Mouse (Mus musculus) skeletal muscle tissue, adult 2 months (tissue): ENCODE measurements at regions not wholly inside any gene's neighbourhood (a gene's known extent, or its start where the extent isn't known, plus 50 kb on each side); places are given as distances from the start of the nearest gene placed in this dataset.

Experiments used
- DNase-seq: peaks from one replicate; pipeline ENCODE4 v3.0.0-alpha.2; 2012; ENCODE audit warnings: low read depth, low spot score

GRCm38 (mm10) chr2:172613891-172614391, 64.5 kb downstream of the Tfap2c start:
- no peak for DNase-seq

GRCm38 (mm10) chr2:172615148-172615547, 65.8 kb downstream of the Tfap2c start:
- DNase-seq = no peak

DNA sequence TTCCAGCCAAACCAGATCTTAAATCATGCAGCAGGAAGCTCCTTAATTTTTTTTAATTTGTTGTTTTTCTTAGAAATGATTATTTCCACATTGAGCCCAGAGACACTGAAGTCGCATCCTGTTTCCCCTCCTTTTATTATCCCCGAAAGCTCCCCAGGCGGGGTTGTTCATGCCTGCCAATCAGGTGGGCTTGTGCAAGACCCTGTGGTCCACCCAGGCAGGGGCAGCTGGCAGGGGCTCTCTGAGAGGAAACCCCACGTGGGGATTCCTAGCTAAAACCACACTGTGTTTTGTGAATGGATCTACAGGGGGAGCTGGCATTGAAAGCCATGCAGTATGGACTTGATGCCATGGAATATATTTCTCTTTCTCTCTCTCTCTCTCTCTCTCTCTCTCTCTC, 66.2 kb downstream of the Tfap2c start:
- no peak for DNase-seq

DNA sequence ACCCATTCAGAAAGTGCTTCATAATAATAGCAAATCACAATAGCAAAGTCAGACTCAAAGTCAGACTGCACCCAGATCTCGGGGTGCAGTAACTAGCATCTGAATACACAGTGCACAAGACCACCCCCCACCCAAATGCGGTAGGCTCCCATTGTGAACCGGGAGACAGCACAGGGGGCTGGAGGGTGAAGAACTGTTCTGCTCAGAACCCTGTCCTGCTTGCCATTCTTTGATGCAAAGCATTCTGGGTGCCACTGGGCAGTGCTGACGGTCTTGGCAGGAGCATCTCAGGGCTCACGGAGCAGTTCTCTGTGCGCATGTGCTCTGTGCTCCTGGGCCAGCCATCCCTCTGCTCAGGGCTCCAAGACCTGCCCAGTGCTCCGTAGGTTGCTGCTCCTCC, 69.8 kb downstream of the Tfap2c start:
- no peak for DNase-seq

- DNase-seq = no peak
Observed at GRCm38 (mm10) chr2:172620001-172620400, 70.6 kb downstream of the Tfap2c start.

DNA sequence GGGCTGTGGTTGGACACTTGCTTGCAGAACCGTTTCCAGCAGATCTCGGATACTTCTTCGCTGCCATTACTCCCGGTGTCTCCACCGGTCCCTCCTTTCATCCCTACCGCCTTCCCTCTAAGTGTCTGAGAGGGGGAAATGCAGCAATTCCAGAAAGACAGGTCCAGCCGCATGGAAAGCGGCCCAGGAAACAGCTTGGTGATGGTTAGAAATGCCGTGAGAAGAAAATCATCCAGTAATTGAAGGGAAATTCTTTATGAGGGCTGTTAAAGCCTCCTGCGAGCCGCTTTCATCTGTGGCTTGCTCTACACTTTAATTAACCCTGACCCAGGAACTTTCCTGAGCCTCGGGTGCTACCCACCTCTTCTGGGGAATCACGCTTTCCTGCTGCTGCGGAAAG, 74.3 kb downstream of the Tfap2c start:
- no peak for DNase-seq

DNA sequence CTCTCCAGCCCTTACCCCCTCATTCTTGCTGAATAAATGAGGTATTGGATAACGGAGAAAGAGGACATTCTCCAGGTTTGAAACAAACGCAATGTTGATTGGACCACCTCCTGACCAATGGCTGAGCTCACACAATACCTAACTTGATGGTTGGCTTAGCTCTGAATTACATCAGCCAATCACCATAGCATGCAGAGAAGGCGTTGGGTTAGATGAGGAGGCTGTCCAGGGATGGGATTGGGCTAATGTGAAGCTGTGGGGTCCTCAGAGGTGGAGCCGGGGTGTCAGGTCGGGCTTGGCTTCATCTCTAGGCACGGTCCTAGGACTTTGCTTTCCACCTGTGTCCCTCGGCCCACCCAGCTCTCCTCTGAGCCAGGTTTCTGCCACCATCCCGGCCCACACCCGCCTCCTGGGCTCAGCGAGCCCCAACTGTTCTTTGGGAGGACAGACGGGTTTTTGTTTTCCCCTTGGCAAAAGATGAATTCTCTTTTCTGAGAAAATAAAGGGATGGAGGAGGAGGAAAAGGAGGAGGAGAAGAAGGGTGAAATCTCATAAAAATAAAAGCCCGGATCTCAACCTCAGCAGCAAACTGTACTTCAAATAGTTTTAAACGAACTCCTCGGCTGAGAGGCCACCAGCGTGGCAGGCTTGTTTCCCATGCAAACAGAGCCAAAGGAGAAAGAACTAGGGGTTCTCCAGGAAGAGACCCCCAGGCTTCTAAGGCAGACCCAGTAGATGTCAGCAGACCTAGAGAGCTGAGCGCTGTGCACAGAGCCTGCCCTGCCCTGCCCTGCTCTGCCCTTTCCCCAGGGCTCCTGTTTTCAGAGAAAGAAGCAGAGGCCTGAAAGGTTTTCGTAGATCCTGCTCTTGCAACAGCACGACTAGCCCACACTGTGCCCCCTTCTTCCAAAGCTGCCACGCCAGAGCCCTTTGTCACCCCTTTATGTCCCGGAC, 78.2 kb downstream of the Tfap2c start:
- DNase-seq = no peak

- no peak for DNase-seq
Observed at GRCm38 (mm10) chr2:172630333-172630732, 80.9 kb downstream of the Tfap2c start.

GRCm38 (mm10) chr2:172642616-172643015, 93.2 kb downstream of the Tfap2c start:
- no peak for DNase-seq

GRCm38 (mm10) chr2:172643860-172644259, 94.5 kb downstream of the Tfap2c start:
- DNase-seq = peak; percentile 3

- no peak for DNase-seq
Observed at GRCm38 (mm10) chr2:172644451-172644850, 95.1 kb downstream of the Tfap2c start.

GRCm38 (mm10) chr2:172648072-172648471, 98.7 kb downstream of the Tfap2c start:
- DNase-seq = no peak

DNA sequence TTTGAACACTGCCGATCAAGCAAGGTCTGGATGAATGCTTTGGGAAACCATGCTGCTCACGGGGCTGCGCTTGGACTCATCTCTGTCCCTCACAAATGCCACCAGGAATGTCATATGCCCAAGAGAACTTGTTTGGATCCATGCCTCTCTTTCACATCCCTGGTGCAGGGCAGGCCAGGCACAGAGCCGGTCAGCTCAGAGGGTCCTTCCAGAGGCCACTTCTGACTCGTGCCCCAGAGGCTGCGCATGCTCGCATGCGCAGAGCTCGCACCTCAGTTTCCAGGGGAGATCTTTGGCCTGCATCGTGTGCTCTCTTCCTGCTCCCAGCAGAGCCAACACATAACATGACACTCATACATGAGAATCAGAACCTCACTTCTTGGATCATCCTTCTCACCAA, 111.1 kb downstream of the Tfap2c start:
- no peak for DNase-seq

GRCm38 (mm10) chr2:172660916-172661315, 111.5 kb downstream of the Tfap2c start:
- DNase-seq = no peak

DNA sequence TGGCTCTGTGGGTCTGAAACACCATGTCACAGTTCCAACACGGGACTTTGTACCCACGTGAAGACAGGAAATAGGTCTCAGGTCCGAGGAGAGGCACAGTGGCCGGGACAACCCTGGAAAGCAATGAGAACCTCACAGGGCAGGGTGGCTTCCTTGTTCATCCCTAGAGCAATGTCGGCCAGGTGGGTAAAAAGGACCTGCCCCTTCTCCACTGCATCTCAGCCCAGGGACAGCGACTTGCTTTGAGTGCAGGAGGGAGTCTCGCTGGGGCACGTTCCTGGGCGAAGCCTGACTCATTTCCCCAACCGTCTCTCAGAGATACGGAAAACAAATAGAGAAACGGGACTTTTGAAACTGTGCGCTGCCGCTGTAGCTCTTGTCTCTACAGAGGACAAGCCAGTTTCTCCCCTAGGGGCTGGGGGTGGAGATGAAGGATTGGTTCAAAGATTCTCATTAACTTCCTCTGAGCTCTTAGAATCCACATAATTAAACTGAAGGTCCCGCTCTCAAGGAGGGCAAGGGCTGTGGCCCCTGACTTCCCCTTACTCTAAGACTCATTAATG, 112.1 kb downstream of the Tfap2c start:
- no peak for DNase-seq

- no peak for DNase-seq
Observed at GRCm38 (mm10) chr2:172662165-172662564, 112.8 kb downstream of the Tfap2c start.

DNA sequence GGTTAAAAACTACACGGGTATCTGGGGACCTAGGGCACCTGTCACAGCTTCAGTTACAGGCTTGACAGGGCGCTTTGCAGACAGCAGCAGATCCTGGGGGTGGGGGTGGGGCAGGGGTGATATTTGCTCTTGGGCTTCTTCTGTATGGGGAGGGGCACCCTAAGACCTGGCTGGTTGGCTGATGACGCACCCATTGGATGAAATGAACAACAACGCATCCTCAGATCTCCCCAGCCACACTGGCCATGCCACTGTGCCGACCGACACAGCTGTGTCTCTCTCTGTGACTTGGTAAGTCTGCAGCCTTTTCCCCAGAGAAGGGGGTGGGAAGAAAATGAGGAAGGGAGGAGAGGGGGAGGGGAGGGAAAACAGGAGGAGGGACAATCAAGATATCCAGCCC, 114.3 kb downstream of the Tfap2c start:
- DNase-seq = no peak

DNA sequence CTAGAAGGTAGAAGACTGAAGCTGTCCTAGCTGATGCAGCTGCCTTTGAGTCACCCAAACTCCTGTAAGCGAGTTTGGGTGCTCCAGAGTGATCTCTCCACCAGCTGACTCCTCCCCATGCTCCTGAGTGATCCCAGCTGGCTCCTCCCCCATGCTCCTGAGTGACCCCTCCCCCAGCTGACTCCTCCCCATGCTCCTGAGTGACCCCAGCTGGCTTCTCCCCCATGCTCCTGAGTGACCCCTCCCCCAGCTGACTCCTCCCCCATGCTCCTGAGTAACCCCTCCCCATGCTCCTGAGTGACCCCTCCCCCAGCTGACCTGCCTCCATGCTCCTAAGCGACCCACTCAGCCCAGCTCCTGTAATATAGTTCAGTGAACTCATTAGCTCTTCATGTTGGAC, 123.7 kb downstream of the Tfap2c start:
- DNase-seq = no peak

GRCm38 (mm10) chr2:172674641-172675040, 125.2 kb downstream of the Tfap2c start:
- DNase-seq = no peak

DNA sequence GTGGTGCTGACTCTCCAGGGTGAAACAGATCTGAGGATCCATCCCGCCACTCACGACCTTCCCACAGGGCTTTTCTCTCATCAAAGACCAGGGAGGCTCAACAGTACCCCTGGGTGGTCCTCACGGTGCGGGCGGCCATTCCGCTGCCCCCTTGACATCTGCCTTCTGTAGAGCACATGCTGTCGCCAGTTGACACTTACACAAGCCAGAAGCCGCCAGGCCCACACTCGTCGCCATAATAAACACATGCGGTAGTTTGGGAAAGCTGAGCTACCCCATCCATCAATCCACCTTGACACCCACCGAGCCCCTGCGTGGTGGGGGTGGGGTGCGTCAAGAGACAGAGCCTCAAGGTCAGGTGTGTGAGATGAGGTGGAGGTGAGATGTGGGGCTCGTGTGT, 125.7 kb downstream of the Tfap2c start:
- DNase-seq = no peak

GRCm38 (mm10) chr2:172690196-172690595, 140.8 kb downstream of the Tfap2c start:
- no peak for DNase-seq

DNA sequence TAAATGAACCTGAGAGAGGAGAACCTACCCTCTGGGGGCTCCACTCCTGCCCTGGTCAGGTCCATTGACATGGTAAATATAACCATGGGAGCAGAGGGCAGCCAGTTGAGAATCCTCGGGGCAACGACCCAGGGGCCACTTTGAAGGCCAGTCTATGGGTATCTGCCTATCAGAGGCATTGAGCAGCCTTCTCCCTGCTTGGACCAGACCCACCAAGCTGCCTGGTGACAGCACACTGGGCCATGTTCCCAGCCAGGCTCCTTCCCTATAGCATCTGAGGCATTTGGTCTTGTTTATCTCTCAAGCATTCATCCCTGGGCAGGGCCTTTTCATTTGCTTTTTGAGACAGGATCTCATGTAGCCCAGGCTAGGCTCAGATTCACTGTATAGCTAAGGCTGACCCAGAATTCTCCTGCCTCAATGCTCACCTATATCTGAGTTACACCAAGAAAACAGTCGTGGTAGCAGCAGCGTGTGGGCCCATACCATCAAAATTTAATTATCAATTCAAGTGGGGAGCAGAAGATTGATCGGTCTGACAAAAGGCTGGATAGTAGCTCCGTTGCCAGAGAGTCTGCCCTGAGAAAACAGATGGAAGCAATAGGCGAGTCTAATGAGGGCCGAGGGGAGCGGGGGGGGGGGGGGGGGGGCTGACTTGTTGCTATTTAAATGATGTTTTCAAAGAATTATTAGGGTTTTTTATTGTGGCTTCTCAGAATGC, 141.7 kb downstream of the Tfap2c start:
- DNase-seq = no peak
